8 mouse cellular contexts compared by ENCODE assay signal in the genomic region with DNA sequence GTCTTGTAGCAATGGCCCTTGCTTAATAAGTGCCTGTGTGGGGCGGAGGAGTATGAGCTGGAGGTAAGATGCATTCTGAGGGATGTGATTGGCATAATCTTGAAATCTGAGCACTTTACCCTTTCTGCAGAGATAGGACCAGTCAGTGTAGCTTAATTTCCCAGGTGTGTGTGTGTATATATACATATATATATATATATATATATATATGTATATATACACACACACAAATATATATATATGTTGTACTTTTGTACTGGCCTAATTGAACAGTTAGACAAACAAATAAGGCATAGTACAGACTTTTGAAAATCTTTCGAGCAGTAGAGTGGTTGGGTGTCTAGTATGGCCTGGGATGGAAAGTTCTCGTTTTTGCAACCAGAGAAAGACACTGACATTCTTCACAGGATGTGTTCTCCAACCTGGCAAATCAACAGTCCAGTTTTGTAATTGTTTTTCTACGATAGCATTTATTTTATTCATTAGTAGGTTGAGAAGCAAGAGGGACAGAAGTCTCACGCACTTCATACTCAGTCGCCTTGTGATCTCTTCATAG. TPM values are rescaled to one million over a fixed set of nuclear protein-coding genes. Genes with fewer than 3 reads are reported as not detected.
DNase-seq lines count a peak whose midpoint lies in the region; ATAC-seq lines count a peak whose summit lies in the region.

No protein-coding gene starts in this region.

- no peaks in the 10 kb centered on the region for H3K9me3 ChIP-seq in lung, embryonic 15.5 days
- H3K9me3 ChIP-seq in forebrain, embryonic 12.5 days, result no peaks in the 10 kb centered on the region
- no peaks in the 10 kb centered on the region for H3K9me3 ChIP-seq in limb, embryonic 11.5 days (ENCODE audit: control insufficient read depth, low read length)
- no peaks in the 10 kb centered on the region for H3K9me3 ChIP-seq in neural tube, embryonic 15.5 days (replicated peaks)

- peak overlapping the region; percentile 50 for H3K9ac ChIP-seq in lung, embryonic 15.5 days
- peak overlapping the region; percentile 74; the same call in 1 of the 2 replicates for H3K9ac ChIP-seq in forebrain, embryonic 12.5 days
- H3K9ac ChIP-seq in limb, embryonic 11.5 days (ENCODE audit: low read length), result peak overlapping the region; percentile 63
- H3K9ac ChIP-seq in neural tube, embryonic 15.5 days (replicated peaks), result peak overlapping the region; percentile 64

- H3K4me2 ChIP-seq in lung, embryonic 15.5 days, result peak overlapping the region; percentile 99
- peak overlapping the region; percentile 92 for H3K4me2 ChIP-seq in forebrain, embryonic 12.5 days
- H3K4me2 ChIP-seq in limb, embryonic 11.5 days (ENCODE audit: low read depth, severe bottlenecking), result peak overlapping the region; percentile 95
- peak overlapping the region; percentile 85 for H3K4me2 ChIP-seq in neural tube, embryonic 15.5 days

- ATAC-seq in lung, embryonic 15.5 days (ENCODE audit: borderline replicate concordance, extremely low read depth, low FRiP score, low TSS enrichment), result 0 out of 2 replicates have a peak, but pooled peaks have one; percentile 4
- ATAC-seq in forebrain, embryonic 12.5 days (ENCODE audit: low FRiP score), result no peak; the same call in 1 of the 2 replicates
- peak; percentile 62; the same call in 1 of the 2 replicates for ATAC-seq in limb, embryonic 11.5 days (ENCODE audit: insufficient number of reproducible peaks, low FRiP score, low TSS enrichment, low read depth)
- peak; percentile 2; the same call in 1 of the 2 replicates for ATAC-seq in neural tube, embryonic 15.5 days (ENCODE audit: low FRiP score)

- H3K27ac ChIP-seq in lung, embryonic 15.5 days, result no peak overlapping the region
- 0 out of 2 replicates have a peak overlapping the region, but pooled peaks have one; percentile 42 for H3K27ac ChIP-seq in forebrain, embryonic 12.5 days
- H3K27ac ChIP-seq in limb, embryonic 11.5 days (replicated peaks; ENCODE audit: low read depth, low read length), result no peak overlapping the region
- H3K27ac ChIP-seq in neural tube, embryonic 15.5 days (replicated peaks), result peak overlapping the region; percentile 79

- peaks cover 10% of the 10 kb centered on the region; the same call in 1 of the 2 replicates for H3K4me1 ChIP-seq in lung, embryonic 15.5 days
- H3K4me1 ChIP-seq in forebrain, embryonic 12.5 days, result peaks cover 10% of the 10 kb centered on the region
- H3K4me1 ChIP-seq in limb, embryonic 11.5 days (ENCODE audit: control insufficient read depth, insufficient read depth, low read length), result no peaks in the 10 kb centered on the region
- H3K4me1 ChIP-seq in neural tube, embryonic 15.5 days, result peaks cover 18% of the 10 kb centered on the region

- DNase-seq in lung, postnatal 10 days, result no peak
- DNase-seq in limb, embryonic 11.5 days (ENCODE audit: low spot score), result no peak
- no peak for DNase-seq in spleen, adult 12 weeks (ENCODE audit: low spot score)
- DNase-seq in MN1 (ENCODE audit: low spot score), result no peak
- DNase-seq in c-Kit-positive CD71-positive TER-119-positive erythroid progenitor cells, embryonic 14.5 days (ENCODE audit: low spot score), result no peak

- 45% methylated on average over 6 of the region's 6 CpGs for WGBS in lung, embryonic 15.5 days
- 52% methylated on average over 6 of the region's 6 CpGs for WGBS in forebrain, embryonic 12.5 days
- 58% methylated on average over 6 of the region's 6 CpGs for WGBS in limb, embryonic 11.5 days
- WGBS in neural tube, embryonic 15.5 days, result 56% methylated on average over 6 of the region's 6 CpGs

- peak overlapping the region; percentile 76 for H3K4me3 ChIP-seq in lung, embryonic 15.5 days
- H3K4me3 ChIP-seq in forebrain, embryonic 12.5 days (replicated peaks), result peak overlapping the region; percentile 73
- peak overlapping the region; percentile 72 for H3K4me3 ChIP-seq in limb, embryonic 11.5 days (ENCODE audit: low read depth, low read length)
- H3K4me3 ChIP-seq in neural tube, embryonic 15.5 days (replicated peaks), result peak overlapping the region; percentile 78

- H3K27me3 ChIP-seq in lung, embryonic 15.5 days, result no peaks in the 10 kb centered on the region; the same call in 1 of the 2 replicates
- peaks cover 9% of the 10 kb centered on the region; the same call in 1 of the 2 replicates for H3K27me3 ChIP-seq in forebrain, embryonic 12.5 days
- no peaks in the 10 kb centered on the region for H3K27me3 ChIP-seq in limb, embryonic 11.5 days (ENCODE audit: control insufficient read depth, insufficient read depth, low read length)
- no peaks in the 10 kb centered on the region for H3K27me3 ChIP-seq in neural tube, embryonic 15.5 days (replicated peaks)

- H3K36me3 ChIP-seq in lung, embryonic 15.5 days, result no peaks in the 10 kb centered on the region
- 0 out of 2 replicates have a peak, but pooled peaks cover 2% of the 10 kb centered on the region for H3K36me3 ChIP-seq in forebrain, embryonic 12.5 days (replicated peaks)
- no peaks in the 10 kb centered on the region for H3K36me3 ChIP-seq in limb, embryonic 11.5 days (ENCODE audit: control insufficient read depth, insufficient read depth, low read length)
- no peaks in the 10 kb centered on the region for H3K36me3 ChIP-seq in neural tube, embryonic 15.5 days

RNA-seq across cellular contexts. Expression of gene Cfap69, which starts 0.4 kb away (rescaled TPM):
- 4.1 and 4.4 TPM in 2 replicates for polyA plus RNA-seq in lung, embryonic 15.5 days (2015; fragmentation: Nextera tagmentation; extraction: Ambion mirVana)
- 8.4 and 9.3 TPM in 2 replicates for polyA plus RNA-seq in forebrain, embryonic 12.5 days (2016; fragmentation: Nextera tagmentation; extraction: Ambion mirVana)
- 2.5 and 3.6 TPM in 2 replicates for polyA plus RNA-seq in limb, embryonic 11.5 days (2014; fragmentation: Nextera tagmentation; extraction: Ambion mirVana)
- polyA plus RNA-seq in neural tube, embryonic 15.5 days (2015; fragmentation: Nextera tagmentation; extraction: Ambion mirVana), result 8.3 and 8.6 TPM in 2 replicates

RNA-seq across cellular contexts. Expression of gene Steap2, which starts 29.9 kb away (rescaled TPM):
- polyA plus RNA-seq in lung, embryonic 15.5 days (2015; fragmentation: Nextera tagmentation; extraction: Ambion mirVana), result 3.7 and 3.8 TPM in 2 replicates
- polyA plus RNA-seq in forebrain, embryonic 12.5 days (2016; fragmentation: Nextera tagmentation; extraction: Ambion mirVana), result 7.0 and 8.3 TPM in 2 replicates
- polyA plus RNA-seq in limb, embryonic 11.5 days (2014; fragmentation: Nextera tagmentation; extraction: Ambion mirVana), result 7.1 and 8.4 TPM in 2 replicates
- polyA plus RNA-seq in neural tube, embryonic 15.5 days (2015; fragmentation: Nextera tagmentation; extraction: Ambion mirVana), result 6.8 and 6.9 TPM in 2 replicates

Comparison
In these comparisons a context has a peak if more than half of its experiments do, and no peak if none do; other contexts are left out.
1. H3K27ac ChIP-seq: peak in forebrain, embryonic 12.5 days (single experiment) and neural tube, embryonic 15.5 days (single experiment); none in lung, embryonic 15.5 days (single experiment) and limb, embryonic 11.5 days (single experiment).
2. Peak in every context shown above with its lines, with median percentiles within 50 percentile points of each other: H3K4me2 ChIP-seq, H3K4me3 ChIP-seq and H3K9ac ChIP-seq.